Mouse (Mus musculus) liver, adult 2 months (tissue): ENCODE data around the gene Map4k5.

Experiments used
- CTCF ChIP-seq: fragments of 200-500 bp; IDR thresholded peaks from 2 replicates; pipeline ENCODE4 v1.5.1; 2011; ENCODE audit warnings: low read depth, low read length, control low read depth
- POLR2A ChIP-seq: fragments of 200-500 bp; IDR thresholded peaks from 2 replicates; pipeline ENCODE4 v1.6.1; 2011; ENCODE audit warnings: low read length, control low read depth; ENCODE audit not compliant: insufficient read depth; ENCODE audit errors: extremely low read depth

- no peak for TF ChIP-seq CTCF
- TF ChIP-seq POLR2A: no peak
Observed at GRCm38 (mm10) chr12:69937731-69938130, 44.7 kb upstream of the Map4k5 start.
